ENCODE assay signal across 24 mouse cellular contexts in genomic region chr11:33563921-33564320, GRCm38 (mm10). TPM values are rescaled to one million over a fixed set of nuclear protein-coding genes. Genes with fewer than 3 reads are reported as not detected.
"Had no signal": no experiment of that assay in that cellular context is flagged by ENCODE, and none has a peak within 500 bp of the region (broad histone marks: within the 10 kb centered on the region; RNA-seq: fewer than 3 reads in every experiment).

No protein-coding gene starts in this region.

- H3K36me3 ChIP-seq: lung, embryonic 15.5 days; midbrain, embryonic 10.5 days; midbrain, embryonic 12.5 days; neural tube, embryonic 13.5 days; neural tube, embryonic 15.5 days; stomach, embryonic 15.5 days had no signal

- H3K4me3 ChIP-seq: lung, embryonic 15.5 days; midbrain, embryonic 10.5 days; midbrain, embryonic 12.5 days; myocyte; neural tube, embryonic 13.5 days; neural tube, embryonic 15.5 days; stomach, embryonic 15.5 days had no signal

- H3K9ac ChIP-seq: liver, postnatal 0 days; lung, embryonic 15.5 days; midbrain, embryonic 12.5 days; neural tube, embryonic 13.5 days; neural tube, embryonic 15.5 days; stomach, embryonic 15.5 days had no signal

- DNase-seq: liver, postnatal 0 days; lung, adult 2 months; lung, postnatal 14 days; lung, postnatal 36 days; midbrain, embryonic 14.5 days; retina, postnatal 1 day; right cerebral cortex, adult 18-20 months; right cerebral cortex, postnatal 25 days; thymus, adult 2 months; thymus, postnatal 25 days; thymus, postnatal 4 days had no signal

- H3K4me2 ChIP-seq: lung, embryonic 15.5 days; midbrain, embryonic 12.5 days; neural tube, embryonic 13.5 days; neural tube, embryonic 15.5 days; stomach, embryonic 15.5 days had no signal

- H3K27me3 ChIP-seq: lung, embryonic 15.5 days; midbrain, embryonic 12.5 days; neural tube, embryonic 13.5 days; neural tube, embryonic 15.5 days; stomach, embryonic 15.5 days had no signal

- H3K27ac ChIP-seq: lung, embryonic 15.5 days; midbrain, embryonic 10.5 days; midbrain, embryonic 12.5 days; neural tube, embryonic 13.5 days; neural tube, embryonic 15.5 days; stomach, embryonic 15.5 days; stomach, postnatal 0 days had no signal

- H3K4me1 ChIP-seq: lung, embryonic 15.5 days; midbrain, embryonic 10.5 days; midbrain, embryonic 12.5 days; neural tube, embryonic 13.5 days; neural tube, embryonic 15.5 days; stomach, embryonic 15.5 days had no signal

- H3K9me3 ChIP-seq: lung, embryonic 15.5 days; midbrain, embryonic 12.5 days; neural tube, embryonic 13.5 days; neural tube, embryonic 15.5 days; stomach, embryonic 15.5 days had no signal

- ATAC-seq: liver, postnatal 0 days; lung, postnatal 0 days; midbrain, embryonic 16.5 days had no signal

RNA-seq across cellular contexts. Expression of gene Gabrp, which starts 14.8 kb away (rescaled TPM):
- polyA plus RNA-seq: midbrain, embryonic 14.5 days; midbrain, embryonic 16.5 days; myocyte; neural tube, embryonic 15.5 days; spleen, adult 2 months had no signal

RNA-seq across cellular contexts. Expression of gene D130052B06Rik, which starts 35.2 kb away (rescaled TPM):
- polyA plus RNA-seq: liver, postnatal 0 days; lung, adult 2 months; lung, embryonic 15.5 days; lung, postnatal 0 days; midbrain, embryonic 14.5 days; midbrain, embryonic 16.5 days; myocyte; spleen, adult 2 months; stomach, embryonic 15.5 days; stomach, postnatal 0 days; testis, adult 2 months; urinary bladder, adult 2 months had no signal

RNA-seq across cellular contexts. Expression of gene Ranbp17, which starts 50.4 kb away (rescaled TPM):
- polyA plus RNA-seq: myocyte had no signal
